Mouse (Mus musculus) 416B (cell line): ENCODE measurements at regions not wholly inside any gene's neighbourhood (a gene's known extent, or its start where the extent isn't known, plus 50 kb on each side); places are given as distances from the start of the nearest gene placed in this dataset.

Experiments
- DNase-seq: peaks from one replicate; pipeline ENCODE4 v3.0.0; 2011; ENCODE audit warnings: low read depth

GRCm38 (mm10) chr5:39847187-39847586, 91.9 kb upstream of the Hs3st1 start:
- DNase-seq = no peak

GRCm38 (mm10) chr5:39841186-39841585, 85.9 kb upstream of the Hs3st1 start:
- DNase-seq = no peak

- DNase-seq = no peak
These were observed 85.3 kb upstream of the Hs3st1 start for GRCm38 (mm10) chr5:39840576-39840975.

- DNase-seq = no peak
These were observed 77.3 kb upstream of the Hs3st1 start for GRCm38 (mm10) chr5:39832565-39832964.

GRCm38 (mm10) chr5:39824680-39825079, 69.4 kb upstream of the Hs3st1 start:
- no peak for DNase-seq

- no peak for DNase-seq
These were observed 51.4 kb upstream of the Hs3st1 start for GRCm38 (mm10) chr5:39806643-39807042.
